Mouse (Mus musculus): ENCODE data around the gene Apex1. TPM values are rescaled to one million over a fixed set of nuclear protein-coding genes. Genes with fewer than 3 reads are reported as not detected.
A peak's percentile ranks its signal among the peaks of the same experiment; 100 is the strongest.
"Not testable (repeated sequence)": the region's sequence is repeated elsewhere in the genome, so short reads cannot be mapped to it uniquely, and the experiment has no call there.

The Apex1 gene
- polyA plus RNA-seq, 1 experiment from 2014 or later: 265 TPM

DNA sequence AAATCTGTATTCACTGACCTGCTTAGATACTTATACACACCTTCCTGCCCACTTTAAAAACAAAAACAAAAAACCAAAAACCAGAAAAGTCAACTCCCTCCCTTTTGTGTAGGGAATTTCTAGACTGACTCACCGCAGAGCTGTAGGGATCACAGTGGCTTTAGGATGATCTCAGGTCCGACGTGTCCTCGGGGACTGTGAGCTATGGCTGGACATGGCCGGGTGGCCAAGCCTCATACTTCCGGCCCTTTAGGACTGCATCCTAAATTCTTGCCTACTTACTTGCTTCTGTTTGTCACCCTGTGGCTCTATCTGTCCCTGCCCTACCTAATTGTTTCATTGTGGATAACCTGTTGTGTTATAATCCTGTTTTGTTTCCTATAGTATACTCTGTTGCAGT, 32.0 kb downstream of the Apex1 start:
- not testable (repeated sequence) for H3K4me1 ChIP-seq (replicated peaks); H3K9me3 ChIP-seq; H3K27me3 ChIP-seq (replicated peaks); H3K9ac ChIP-seq; H3K27ac ChIP-seq; H3K36me3 ChIP-seq; H3K4me3 ChIP-seq (replicated peaks); ATAC-seq
- peak overlapping the region; percentile 49 for H3K4me2 ChIP-seq (replicated peaks)
- WGBS: 83% methylated on average over 6 of the region's 6 CpGs

DNA sequence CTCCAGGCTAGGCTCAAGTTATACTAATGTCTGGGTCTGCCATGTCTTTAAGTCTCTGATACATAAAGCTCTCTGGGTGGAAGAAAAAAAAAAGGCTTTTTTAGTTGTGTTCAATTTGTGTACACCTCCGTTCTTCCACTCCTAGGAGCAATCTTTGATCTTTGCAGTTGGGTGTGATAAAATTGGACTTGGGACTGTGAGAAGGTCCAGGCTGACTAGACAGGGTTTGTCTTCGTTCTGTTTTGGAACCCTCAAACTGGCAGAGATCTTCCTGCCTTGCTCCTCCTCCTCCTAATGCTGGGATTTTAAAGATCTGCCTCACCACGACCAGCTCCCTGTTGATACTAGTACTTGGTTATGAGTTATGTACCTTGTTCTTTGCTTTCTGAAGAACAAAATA, 32.4 kb downstream of the Apex1 start:
- H3K4me2 ChIP-seq (replicated peaks); H3K4me1 ChIP-seq (replicated peaks); H3K27me3 ChIP-seq (replicated peaks); H3K36me3 ChIP-seq; H3K9me3 ChIP-seq; H3K27ac ChIP-seq; H3K4me3 ChIP-seq (replicated peaks); H3K9ac ChIP-seq: not testable (repeated sequence)
- peak; percentile 65 for ATAC-seq
- WGBS: 49% methylated on average over 3 of the region's 3 CpGs

DNA sequence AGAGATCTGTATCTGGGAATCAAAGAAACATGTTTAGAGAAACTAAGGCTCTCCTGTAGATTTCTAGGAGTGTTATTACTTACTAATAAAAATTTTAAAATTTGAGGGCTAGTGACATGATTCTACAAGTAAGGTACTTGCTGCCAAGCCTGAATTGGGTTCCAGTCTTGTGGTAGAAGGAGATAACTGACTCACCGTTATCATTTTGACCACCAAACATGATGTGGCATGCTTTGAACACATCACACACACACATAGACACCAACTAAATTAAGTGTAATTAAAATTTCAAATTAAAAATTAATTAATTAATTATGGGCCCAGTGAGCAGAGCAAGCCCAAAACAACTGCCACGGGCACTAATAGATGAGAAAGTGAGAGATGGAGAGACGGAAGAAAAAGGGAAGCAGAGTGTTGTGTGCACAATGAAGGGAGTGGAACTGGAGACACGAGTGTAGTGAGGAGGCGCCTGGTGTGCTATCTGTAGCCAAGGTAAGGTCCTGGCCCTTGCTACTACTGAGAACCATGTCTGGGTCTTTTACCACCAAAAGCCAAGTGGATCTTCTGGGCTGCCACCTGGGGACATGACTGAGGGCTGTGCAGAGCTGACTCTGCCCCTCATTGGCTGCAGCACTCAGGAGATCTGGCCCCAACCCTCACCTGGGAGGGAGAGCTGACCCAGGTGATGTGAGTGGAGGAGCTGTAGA, 33.7 kb downstream of the Apex1 start:
- not testable (repeated sequence) for H3K4me3 ChIP-seq (replicated peaks); H3K4me2 ChIP-seq (replicated peaks); H3K36me3 ChIP-seq; H3K9me3 ChIP-seq; H3K4me1 ChIP-seq (replicated peaks); H3K9ac ChIP-seq; H3K27me3 ChIP-seq (replicated peaks); ATAC-seq; H3K27ac ChIP-seq
- WGBS: 89% methylated on average over 5 of the region's 5 CpGs

DNA sequence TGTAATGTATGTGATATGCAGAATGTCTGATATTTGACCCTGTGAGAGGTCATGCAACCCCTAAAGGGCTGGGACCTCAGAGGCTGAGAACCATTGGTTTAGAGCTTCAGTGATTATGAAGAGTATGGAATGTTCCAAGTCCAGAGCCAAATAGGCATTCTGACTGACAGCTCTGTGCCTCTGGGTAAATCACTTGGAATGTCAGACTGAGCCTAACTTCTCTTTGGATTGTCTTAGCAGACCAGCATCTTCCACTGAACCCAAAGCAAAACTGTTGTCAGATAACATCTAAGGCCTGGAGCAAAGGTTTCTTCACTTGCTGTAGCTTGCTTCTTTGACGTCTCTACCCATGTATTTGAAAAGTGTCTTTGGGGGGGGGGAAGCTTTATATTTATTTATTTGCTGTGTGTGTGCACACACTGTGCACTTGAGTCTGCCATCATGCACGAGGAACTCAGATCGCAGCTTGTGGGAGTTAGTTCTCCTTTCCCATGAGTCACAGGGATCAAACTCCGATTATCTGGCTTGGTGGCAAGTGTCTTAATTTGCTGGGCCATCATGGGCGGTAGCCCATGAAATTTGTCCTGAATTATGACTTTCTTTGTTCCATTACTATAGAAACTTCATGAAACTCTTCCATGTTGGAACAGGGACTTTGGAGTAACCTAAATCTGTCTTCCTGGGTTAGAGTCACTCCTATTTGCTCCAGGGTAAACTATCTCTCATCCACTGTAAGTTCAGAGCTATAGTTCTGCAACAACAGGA, 43.6 kb downstream of the Apex1 start:
- Histone ChIP-seq H3K4me1 (replicated peaks) (no peaks in the 10 kb centered on the region), H3K4me3 (replicated peaks) (no peak overlapping the region), H3K27ac (no peak overlapping the region), H3K9me3 (no peaks in the 10 kb centered on the region), H3K36me3 (no peaks in the 10 kb centered on the region), H3K9ac (no peak overlapping the region), H3K4me2 (replicated peaks) (no peak overlapping the region), H3K27me3 (replicated peaks) (no peaks in the 10 kb centered on the region)
- 87% methylated on average over 5 of the region's 5 CpGs for WGBS
- no peak for ATAC-seq

DNA sequence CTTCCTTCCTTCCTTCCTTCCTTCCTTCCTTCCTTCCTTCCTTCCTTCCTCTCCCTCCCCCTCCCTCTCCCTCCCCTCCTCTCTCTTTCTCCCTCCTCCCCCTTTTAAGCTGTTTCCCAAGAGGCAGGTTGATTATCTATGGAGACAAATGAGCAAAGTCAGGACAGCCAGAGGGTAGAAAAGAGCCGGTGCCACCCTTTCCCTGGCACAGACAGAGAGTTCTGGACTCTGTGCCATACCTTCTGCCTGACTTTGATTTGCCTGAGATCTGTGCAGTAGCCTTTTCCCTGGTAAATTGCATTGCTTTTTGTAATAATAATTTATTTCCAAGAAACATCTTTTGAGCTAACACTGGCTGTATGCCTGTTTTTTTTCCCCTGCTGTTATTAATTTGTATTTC, 44.3 kb downstream of the Apex1 start:
- Histone ChIP-seq H3K4me2 (replicated peaks) (no peak overlapping the region), H3K9me3 (no peaks in the 10 kb centered on the region), H3K4me1 (replicated peaks) (no peaks in the 10 kb centered on the region), H3K4me3 (replicated peaks) (no peak overlapping the region), H3K27ac (no peak overlapping the region), H3K27me3 (replicated peaks) (no peaks in the 10 kb centered on the region), H3K36me3 (no peaks in the 10 kb centered on the region), H3K9ac (no peak overlapping the region)
- ATAC-seq: no peak
- WGBS: 16% methylated on average over 1 of the region's 1 CpGs

DNA sequence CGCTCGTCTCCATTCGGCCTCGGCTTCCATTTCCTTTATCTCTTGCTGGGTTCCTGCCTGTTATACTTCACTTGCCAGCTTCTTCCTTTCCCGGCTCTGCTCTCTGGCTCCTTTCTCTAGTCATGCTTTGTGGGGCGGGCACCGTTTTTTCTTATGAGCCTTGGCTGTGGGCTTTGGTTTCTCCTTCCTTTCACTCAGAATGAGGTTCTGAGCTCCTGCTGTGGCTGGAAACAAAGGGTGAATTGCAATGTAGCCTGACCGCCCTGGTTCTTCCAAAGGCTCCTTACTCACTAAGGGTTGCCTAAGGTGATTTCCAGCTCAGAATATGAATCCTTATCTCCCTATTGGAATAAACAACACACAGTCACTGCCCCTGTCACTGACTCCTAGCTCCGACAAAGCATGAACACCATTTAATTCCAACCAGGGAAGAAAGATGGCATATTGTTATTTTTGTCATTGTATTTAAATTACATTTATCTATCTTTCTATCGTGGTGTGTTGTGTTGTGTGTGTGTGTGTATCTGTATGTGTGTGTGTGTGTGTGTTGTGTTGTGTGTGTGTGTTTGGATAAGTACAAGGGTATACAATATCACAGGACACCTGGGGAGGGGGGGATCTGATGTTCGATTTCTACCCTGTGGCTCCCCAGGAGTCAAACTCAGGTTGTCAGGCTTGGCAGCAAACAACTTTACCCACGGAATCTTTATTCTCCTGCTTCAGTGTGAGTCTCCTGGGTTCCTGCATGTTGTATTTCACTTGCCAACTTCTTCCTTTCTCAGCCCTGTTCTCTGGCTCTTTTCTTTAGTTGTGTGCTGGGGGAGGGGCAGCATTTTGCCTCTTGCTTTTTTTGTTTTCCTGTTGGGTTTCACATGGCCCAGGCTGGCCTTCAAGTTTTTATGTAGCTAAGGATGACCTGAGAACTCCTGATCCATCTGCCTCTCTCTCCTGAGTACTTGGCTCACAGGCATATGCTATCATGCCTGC, 45.1 kb downstream of the Apex1 start:
- H3K27me3 ChIP-seq (replicated peaks): no peaks in the 10 kb centered on the region
- H3K27ac ChIP-seq: no peak overlapping the region
- H3K9ac ChIP-seq: no peak overlapping the region
- ATAC-seq: no peak
- no peaks in the 10 kb centered on the region for H3K4me1 ChIP-seq (replicated peaks)
- H3K4me3 ChIP-seq (replicated peaks): no peak overlapping the region
- H3K4me2 ChIP-seq (replicated peaks): no peak overlapping the region
- no peaks in the 10 kb centered on the region for H3K36me3 ChIP-seq
- no peaks in the 10 kb centered on the region for H3K9me3 ChIP-seq
- WGBS: 42% methylated on average over 12 of the region's 12 CpGs

DNA sequence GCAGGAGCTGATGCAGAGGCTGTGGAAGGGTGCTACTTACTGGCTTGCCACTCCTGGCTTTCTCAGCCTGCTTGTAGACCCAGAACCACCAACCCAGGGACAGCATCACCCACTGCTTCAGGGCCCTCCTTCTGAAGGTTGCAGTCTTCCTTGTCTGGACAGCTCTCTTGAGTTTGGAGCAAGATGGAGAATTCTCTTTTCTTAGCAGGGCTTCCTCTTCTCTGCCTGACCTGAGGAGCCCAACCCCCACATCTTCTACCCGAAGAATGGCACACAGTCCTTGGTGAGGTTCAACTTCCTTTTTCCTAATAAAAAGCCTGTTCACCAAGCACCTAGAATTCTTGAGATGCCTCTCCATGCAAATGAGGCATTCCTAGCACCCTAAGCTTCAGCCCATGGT, 46.1 kb downstream of the Apex1 start:
- H3K9ac ChIP-seq: no peak overlapping the region
- H3K27ac ChIP-seq: no peak overlapping the region
- no peak overlapping the region for H3K4me3 ChIP-seq (replicated peaks)
- H3K4me1 ChIP-seq (replicated peaks): no peaks in the 10 kb centered on the region
- no peak overlapping the region for H3K4me2 ChIP-seq (replicated peaks)
- ATAC-seq: no peak
- 48% methylated on average over 1 of the region's 1 CpGs for WGBS
- no peaks in the 10 kb centered on the region for H3K36me3 ChIP-seq
- no peaks in the 10 kb centered on the region for H3K27me3 ChIP-seq (replicated peaks)
- no peaks in the 10 kb centered on the region for H3K9me3 ChIP-seq

DNA sequence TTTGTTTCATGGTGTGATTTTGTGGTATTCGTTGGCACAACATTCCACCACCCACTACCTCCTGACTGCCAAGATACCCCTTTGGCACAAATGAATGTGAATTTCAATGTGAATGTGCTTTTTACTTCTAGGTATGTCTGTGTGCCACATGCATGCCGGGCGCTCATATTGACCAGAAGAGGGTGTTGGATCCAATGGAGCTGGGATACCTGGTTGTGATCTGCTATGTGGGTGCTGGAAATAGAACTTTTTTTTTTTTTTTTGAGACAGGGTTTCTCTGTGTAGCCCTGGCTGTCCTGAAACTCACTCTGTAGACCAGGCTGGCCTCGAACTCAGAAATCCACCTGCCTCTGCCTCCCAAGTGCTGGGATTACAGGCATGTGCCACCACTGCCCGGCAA, 48.3 kb downstream of the Apex1 start:
- H3K27ac ChIP-seq; H3K9ac ChIP-seq; H3K9me3 ChIP-seq; H3K4me1 ChIP-seq (replicated peaks); H3K27me3 ChIP-seq (replicated peaks); H3K36me3 ChIP-seq; H3K4me3 ChIP-seq (replicated peaks); ATAC-seq; H3K4me2 ChIP-seq (replicated peaks): not testable (repeated sequence)
- 87% methylated on average over 5 of the region's 5 CpGs for WGBS

DNA sequence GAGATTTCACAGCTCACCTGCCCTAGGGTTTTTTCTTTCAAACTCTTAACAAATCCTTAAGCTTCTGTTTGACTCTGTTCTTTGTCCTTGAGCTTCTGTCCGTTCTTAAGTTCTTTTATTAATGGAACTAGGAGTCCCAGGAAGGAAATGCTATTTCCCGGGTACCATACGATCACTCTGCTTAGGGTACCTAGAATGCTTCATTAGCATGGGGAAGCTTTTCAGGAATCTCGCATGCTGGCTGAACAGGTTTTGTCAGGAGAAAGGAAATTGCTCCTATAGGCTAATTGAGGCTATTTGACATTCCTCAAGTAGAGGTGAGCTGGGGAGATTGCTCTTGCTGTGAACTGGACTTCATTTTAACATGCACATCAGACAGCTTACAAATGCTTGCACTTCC, 48.9 kb downstream of the Apex1 start:
- WGBS: 27% methylated on average over 4 of the region's 4 CpGs
- no peak for ATAC-seq

DNA sequence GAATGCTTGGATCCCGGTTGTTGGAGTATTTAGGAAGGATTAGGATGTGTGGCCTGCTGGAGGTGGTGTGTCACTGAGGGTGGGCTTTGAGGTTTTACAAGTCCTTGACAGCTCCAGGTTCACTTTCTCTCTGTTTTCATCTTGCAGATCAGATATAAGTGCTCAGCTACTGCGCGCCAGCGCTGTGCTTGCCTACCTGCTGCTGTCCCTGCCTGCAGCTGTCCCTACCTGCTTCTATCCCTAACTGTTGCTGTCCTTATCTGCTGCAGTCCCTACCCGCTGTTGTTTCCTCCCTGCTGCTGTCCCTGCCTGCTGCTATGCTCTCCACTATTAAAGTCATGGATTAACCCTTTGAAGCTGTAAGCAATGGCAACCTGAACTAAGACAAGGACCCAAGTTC, 50.2 kb downstream of the Apex1 start:
- Histone ChIP-seq H3K27me3 (replicated peaks) (no peaks in the 10 kb centered on the region), H3K9ac (no peak overlapping the region), H3K4me2 (replicated peaks) (no peak overlapping the region), H3K27ac (no peak overlapping the region), H3K4me1 (replicated peaks) (no peaks in the 10 kb centered on the region), H3K36me3 (no peaks in the 10 kb centered on the region), H3K9me3 (no peaks in the 10 kb centered on the region), H3K4me3 (replicated peaks) (no peak overlapping the region)
- 64% methylated on average over 5 of the region's 5 CpGs for WGBS
- ATAC-seq: no peak

More for the DNA sequence above, 48.9 kb downstream of the Apex1 start:
- H3K9ac ChIP-seq: no peak overlapping the region
- no peaks in the 10 kb centered on the region for H3K36me3 ChIP-seq
- H3K4me2 ChIP-seq (replicated peaks): no peak overlapping the region
- H3K4me3 ChIP-seq (replicated peaks): no peak overlapping the region
- H3K4me1 ChIP-seq (replicated peaks): no peaks in the 10 kb centered on the region
- no peak overlapping the region for H3K27ac ChIP-seq
- no peaks in the 10 kb centered on the region for H3K9me3 ChIP-seq
- no peaks in the 10 kb centered on the region for H3K27me3 ChIP-seq (replicated peaks)

DNA sequence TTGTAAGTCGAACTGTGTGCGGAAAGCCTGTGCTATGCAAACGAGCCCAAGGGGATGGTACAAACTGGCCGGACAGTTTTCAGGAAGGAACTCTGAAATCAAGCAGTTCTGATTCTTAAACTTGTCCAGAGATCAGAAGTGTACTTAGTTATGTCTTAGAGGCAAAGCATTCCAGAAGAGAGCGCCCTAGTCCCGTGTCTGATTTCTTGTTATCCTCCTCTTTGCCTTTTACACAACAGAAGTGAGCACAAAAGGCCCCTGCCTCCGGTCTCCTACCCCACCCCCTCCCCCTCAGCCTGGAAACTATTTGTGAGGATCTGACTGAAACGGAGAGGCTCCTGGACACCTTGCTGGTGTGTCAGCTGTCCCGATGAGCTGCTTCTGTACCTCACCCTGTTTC, 51.9 kb downstream of the Apex1 start:
- Histone ChIP-seq H3K4me3 (replicated peaks) (no peak overlapping the region), H3K27me3 (replicated peaks) (no peaks in the 10 kb centered on the region), H3K9me3 (no peaks in the 10 kb centered on the region), H3K36me3 (no peaks in the 10 kb centered on the region), H3K4me2 (replicated peaks) (no peak overlapping the region), H3K4me1 (replicated peaks) (no peaks in the 10 kb centered on the region), H3K27ac (no peak overlapping the region), H3K9ac (no peak overlapping the region)
- 32% methylated on average over 9 of the region's 9 CpGs for WGBS
- ATAC-seq: no peak
